Mouse (Mus musculus) layer of hippocampus, adult 18-20 months (tissue): ENCODE results near the gene Srgap3. TPM values are rescaled to one million over a fixed set of nuclear protein-coding genes. Genes with fewer than 3 reads are reported as not detected.

Experiments
- DNase-seq, 2 experiments: peaks; one replicate each; pipeline ENCODE4 v3.0.0; 2022; ENCODE audit warnings: low spot score in 2 of 2
- total RNA-seq, 2 experiments: library from RNA; stranded (reverse); gene quantifications; 2 replicates each; pipeline ENCODE4 v1.2.3; 2021

The Srgap3 gene
- total RNA-seq, 2 experiments from 2014 or later: 276 to 280 TPM

DNA sequence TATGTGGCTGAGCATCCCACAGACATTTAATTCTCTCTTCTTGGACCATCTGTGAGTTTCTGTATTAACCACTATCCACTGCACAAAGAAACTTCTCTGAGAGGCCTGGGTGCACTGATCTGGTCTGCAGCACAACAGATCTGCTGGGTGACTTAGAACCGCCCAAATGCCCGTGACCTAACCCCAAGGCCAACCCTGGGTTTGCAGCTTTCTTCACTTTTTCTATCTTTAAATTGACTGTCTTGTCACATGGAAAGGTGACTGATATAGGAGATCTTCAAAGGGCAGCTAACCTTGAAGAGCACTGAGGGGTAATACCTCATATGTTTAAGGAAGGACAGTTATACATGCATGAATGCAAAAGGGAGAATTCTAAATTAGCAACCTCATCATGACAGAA is 30.8 kb downstream of the Srgap3 start:
- no peak for DNase-seq

DNA sequence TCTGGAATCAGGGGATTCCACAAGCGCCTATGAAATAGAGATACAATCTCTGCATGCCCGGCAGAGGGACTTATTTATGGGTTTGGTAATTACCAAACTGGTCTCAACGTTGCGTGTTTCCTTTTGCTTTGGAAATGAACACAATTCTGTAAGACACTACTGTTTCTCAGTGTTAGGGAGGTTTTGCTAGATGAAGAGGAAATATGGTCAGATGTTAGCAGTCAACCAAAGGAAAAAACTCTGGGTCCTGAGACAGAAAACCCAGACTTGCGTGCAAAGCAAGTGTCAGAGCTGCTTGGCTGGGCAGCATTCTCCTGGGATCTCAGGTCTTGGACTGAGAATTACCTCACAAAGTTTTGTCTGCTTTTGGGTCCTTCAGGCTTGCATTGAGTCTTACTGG is 34.5 kb downstream of the Srgap3 start:
- no peak for DNase-seq

DNA sequence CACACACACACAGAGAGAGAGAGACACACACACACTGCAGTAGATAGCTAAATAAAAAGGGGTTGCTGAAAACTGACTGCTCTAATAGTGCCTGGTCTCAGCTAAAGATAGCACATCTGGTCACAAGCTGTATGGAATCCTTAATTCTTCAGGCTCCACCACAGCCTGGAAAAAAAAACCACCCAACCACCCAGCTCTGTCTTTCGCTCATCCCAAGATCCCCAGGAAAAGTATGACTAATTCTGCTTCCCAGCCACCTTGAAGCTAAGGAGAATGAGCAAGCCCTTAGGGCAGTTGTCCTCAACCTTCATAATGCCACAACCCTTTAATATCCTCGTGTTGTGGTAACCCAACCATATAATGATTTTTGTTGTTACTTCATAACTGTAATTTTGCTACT is 37.4 kb downstream of the Srgap3 start:
- no peak for DNase-seq

DNA sequence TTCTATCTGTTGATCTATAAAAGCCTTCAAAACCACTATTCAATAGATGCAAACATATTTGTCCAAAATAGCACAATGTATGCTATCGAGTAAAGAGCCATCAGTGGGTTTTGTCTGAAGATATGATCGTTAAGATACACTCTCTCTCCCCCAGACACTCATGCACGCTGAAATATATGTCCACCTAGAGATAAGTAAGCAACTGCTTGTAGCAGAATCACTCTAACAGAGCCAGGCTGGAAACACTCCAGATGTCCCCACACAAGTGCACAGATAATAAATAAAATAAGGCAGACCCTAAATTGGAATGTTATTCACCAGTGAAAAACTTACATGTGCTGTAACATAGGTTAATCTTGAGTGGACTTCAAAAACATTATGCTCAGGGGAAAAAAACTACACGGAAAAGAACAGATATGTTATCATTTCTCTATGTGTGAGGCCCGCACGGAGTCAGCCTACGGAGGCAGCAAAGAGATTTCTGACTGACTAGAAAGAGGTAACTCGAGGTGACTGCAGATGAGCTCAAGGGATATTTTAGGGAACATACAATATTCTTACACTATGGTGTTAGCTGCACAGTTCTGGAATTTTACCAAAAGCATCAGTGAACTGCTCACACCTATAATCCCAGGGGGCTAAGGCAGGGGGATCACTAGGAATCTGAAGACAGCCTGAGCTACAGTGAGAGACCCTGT is 39.0 kb downstream of the Srgap3 start:
- no peak for DNase-seq

DNA sequence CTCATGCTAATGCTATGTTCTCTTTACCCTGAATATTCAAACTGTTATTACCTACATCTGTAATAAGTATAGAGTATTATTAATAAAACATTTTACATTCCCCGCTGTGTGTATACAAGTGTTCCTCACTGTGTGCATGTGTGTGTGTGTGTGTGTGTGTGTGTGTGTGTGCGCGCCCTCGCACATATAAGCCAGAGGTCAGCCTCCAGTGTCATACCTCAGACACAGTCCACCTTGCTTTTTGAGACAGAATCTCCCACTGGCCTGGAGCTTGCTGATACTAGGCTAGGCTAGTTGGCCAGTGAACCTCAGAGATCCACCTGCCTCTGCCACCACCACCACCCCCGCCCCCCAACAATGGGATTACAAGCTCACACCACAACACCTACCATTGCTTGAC is 43.3 kb downstream of the Srgap3 start:
- DNase-seq: no peak

DNA sequence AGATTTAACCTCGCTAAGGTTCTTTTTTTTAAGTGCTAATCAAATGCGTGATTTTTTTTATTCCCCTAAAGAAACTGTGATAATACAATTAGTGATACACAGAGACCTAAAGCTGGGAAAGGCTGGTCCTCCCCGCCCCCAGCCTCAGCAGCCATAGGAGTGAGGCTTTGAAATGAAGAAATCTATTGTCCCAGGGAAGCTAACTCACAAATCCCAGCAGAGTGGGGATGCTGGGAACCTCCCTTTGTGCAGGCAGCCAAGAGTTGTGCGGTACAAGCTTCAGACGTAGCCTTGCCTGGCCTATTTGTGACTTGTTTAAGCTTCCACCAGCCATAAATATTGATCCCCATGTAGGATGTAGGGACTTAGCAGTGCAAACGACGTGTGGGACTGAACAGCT is 43.8 kb downstream of the Srgap3 start:
- DNase-seq: no peak

DNA sequence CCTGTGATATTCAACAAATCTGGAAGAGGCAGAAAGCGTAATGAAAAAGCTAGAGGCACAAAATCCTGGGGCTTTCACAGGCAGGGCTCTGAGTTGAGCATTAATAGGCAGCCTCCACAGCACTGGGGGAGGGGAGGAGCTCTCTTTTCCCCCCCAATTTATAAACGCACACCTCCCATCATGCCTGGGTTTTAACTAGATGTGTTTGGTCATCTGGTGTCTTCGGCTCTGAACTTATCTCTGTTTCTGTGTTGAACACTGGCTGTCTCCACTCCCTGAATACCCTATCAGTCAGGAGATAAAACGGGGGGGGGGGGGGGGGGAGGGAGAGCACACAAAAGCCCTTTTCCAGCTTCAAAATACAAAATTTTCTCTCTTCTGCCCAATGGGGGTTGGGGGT is 44.3 kb downstream of the Srgap3 start:
- no peak for DNase-seq

DNA sequence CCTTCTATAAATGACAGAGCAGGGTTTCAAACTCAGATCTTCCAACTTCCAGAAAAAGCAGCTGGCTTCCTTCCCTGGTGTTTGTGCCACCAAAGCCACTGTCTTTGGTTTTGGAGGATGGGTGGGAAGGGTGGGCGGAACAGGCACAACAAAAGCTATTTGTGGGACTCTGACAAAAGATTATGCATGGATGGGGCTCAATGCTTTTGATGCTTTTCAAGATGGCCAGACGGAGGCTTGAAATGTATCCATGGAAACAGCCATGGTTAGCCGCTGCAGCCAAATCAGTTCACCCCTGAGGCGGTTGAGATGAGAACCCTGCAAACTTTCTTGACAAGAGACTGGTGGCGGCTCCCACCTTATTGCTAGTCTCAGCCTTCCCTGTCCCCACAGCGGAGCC is 46.8 kb downstream of the Srgap3 start:
- DNase-seq: no peak

DNA sequence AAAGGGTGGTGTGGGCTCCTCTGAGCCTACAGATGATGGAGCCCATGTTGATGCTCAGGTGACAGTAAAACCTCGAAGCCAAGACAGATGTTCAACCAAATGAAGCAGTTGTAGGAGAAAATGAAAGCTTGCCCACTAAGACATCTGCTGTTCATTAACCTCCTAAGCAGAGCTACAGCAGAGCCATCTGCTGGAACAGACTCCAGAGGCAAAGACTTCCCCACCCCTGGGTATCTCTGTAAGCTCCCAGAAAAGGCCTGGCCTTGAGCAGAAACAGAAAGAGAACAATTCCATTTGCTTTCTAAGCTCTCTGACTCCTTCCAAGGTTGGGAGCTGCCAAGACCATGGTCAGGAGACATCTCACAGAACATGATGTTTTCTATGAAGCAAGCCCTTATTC is 47.4 kb downstream of the Srgap3 start:
- no peak for DNase-seq

DNA sequence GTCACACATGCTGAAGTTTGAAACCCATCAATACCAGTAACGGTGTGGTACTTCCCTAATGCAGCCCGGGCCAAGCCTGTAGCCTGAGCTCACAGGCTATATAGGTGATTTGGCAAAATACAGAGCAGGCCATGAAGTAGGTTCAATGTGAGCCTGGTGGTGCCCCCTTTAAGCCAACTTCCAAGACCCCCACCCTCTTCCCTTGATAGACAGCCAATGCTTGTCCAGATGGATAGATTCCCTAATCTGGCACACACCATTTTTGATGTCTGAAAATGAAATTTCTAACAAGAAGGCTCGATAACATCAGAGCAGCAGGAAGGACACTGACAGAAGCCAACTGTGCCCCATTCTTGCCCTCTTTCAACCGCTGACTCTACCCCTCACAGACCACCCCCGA is 47.8 kb downstream of the Srgap3 start:
- DNase-seq: no peak

DNA sequence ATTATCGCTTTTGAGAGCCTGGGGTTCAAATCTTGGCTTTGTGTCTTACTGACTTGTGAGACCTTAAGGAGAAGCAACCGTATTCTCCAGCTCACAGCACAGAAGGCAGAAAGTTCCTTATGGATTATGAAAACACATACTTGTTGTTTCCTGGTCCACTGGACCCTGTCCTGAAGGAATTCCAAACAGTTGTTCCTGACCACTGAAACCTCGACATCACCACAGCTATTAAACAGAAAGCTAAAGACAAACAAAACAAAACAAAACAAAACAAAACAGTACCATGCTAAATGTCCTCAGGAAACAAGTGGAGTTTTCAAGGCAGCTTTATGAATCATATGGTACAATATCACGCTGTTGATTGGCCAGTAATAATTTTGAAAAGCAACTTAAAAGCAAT is 48.6 kb downstream of the Srgap3 start:
- no peak for DNase-seq

DNA sequence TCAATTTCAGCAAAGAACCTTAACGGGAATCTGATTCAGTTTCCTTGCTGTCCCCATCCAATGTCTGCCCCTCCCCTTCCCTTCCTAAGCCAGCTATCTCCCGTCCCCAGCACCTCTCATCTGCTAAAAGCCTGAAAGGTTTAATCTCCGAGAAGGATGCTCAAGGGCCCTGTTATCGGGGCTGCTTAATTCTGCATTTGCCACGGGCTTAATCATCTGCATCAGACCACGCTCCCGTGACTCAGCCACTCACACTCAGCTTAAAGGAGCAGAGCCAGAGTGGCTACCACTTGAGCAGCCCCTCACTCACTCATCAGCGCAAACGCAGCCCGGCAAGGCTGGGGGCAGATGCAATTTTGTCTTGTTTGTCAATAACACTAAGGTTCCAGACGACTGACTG is 50.7 kb downstream of the Srgap3 start:
- DNase-seq: no peak

DNA sequence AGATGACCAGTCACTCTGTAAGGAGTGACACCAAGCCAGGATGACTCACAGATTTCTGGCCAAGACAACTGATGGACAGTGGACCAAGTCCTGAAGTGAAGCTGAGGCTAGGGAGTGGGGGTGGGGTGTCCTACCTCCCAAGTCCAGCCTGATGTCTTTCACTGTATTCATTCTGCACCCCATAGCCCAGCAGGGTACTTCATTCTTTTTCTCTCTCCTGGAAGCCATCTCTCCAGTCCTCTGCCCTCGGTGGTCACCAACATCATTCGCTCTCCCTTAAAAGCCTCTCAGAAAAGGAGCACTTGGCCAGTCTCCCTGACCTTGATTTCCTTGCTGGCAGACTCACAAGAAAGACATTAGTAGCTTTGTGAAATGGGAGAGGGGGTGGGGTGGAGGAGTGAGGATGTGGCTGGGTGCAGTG is 56.7 kb downstream of the Srgap3 start:
- DNase-seq: no peak

DNA sequence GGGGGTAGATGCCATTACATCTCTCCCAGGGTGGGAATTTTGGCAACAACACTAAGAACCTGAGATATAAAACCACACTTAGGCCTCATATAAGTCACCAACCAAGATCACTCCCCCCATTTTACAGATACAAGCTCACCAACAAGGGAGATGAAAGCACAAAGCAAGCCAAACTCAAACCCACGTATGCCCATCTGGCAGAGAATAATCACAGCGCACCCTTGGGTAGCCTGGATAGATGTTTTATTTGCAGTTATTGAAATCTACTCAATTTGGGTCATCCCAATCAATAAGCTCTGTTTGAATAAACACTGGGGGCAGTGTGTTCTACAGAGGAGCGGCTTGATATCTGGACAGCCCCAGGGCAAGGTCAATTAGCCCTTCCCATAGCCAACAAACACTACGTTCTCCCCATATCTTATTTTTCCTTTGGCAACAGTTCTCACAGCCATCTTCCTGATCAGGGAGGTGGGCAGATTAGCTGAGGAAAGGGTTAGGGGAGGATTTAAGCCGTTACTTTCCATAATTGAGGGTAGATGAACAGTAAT is 63.4 kb downstream of the Srgap3 start:
- DNase-seq: peak; percentile 58 to 83

DNA sequence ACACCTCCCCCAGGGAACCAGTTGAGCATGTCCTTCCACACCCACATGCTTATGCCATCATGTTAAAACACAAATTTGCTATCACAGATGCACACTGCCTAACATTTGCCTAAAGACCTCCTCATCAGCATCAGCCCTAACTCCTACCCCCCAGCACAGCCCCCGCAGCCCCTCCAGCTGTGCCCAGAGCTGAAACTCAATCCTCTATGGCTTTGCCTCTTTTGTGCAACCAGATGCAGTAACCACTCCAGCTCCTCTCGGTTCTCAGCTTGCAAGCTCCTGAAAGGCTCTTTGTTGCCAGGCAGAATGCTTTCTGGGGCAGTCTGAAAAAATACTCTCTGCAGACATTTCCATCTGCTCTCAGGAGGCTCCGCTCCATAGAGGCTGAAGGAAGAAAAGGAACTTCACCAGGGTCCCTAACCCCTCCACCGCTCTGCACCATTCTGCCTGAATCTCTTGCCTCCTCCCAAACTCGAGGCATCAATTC is 67.0 kb downstream of the Srgap3 start:
- DNase-seq: peak; percentile 66 to 75

DNA sequence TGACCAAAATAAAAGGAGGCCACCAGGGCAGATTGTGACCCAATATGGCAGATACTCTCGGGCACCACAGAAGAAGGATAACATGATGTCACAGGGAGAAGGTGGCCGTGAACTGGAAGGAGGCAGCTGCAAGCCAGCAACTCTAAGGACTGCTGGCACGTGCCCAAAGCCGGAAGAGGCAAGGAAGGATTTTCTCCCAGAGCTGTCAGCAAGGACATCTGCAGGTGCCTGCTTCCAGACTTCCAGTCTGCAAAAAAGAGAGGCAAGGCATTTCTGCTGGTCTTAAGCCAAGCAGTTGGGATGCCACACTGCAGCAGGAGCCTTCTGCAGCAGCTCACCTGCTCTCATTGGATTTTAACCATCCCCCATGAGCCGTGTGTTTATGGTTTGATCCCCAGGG is 67.9 kb downstream of the Srgap3 start:
- DNase-seq: no peak

DNA sequence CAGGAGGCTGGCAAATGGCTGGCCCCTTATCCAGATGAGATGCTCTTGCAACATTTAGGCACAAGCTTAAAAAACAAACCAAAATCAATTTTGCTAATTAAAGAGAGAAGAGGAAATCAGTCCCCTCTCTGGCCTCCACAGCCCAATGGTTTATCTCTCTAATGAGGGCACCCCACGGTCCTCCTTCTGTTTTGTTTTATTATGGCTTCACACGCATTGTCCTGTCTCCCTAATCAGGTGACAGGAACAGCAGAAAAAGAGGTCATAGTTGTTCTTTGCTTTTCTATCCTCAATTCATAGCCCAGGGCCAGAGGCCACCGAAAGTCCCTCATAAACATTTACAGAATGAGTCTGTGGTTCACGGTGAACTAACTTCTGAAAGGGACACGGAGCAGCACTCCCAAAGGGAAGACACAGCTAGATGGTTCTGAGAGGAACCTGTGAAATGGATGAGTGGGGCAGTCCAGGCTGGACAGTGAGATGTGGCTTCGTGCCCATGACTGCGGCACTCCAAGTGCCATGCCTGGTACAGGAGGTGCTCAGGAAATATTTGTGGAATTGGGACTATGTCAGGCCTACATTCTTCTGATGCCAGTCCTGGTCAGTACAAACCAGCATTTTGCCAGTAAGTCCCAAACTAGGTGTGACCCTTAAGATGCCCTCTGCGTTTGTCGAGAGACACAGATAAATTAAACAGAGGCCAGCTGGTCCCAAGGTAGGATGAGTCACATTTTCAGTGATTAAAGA is 73.8 kb downstream of the Srgap3 start:
- no peak for DNase-seq

DNA sequence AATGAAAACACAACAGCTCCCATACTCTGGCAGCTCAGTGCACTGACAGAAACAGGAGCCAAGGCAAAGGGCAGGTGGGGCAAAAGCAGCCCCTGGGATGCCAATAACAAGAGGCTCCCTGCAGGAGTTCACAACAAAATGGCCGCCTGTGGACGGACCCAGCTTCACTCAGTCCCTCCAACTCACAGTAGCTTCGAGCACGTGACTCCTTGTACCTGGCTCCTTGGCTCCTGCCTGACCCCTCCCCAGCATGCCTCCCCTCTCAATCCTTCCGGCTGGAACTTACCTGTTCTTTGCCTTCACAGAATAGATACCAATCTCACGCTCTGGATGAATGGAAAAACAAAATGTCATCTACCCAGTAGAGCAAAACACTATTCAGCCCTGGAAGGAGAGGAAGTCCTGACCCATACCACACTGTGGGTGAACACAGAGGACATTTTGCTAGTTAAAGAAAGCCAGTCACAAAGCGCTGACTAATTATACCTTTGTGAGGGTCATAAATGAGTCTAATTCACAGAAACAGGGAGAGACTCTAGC is 75.8 kb downstream of the Srgap3 start:
- DNase-seq: no peak

DNA sequence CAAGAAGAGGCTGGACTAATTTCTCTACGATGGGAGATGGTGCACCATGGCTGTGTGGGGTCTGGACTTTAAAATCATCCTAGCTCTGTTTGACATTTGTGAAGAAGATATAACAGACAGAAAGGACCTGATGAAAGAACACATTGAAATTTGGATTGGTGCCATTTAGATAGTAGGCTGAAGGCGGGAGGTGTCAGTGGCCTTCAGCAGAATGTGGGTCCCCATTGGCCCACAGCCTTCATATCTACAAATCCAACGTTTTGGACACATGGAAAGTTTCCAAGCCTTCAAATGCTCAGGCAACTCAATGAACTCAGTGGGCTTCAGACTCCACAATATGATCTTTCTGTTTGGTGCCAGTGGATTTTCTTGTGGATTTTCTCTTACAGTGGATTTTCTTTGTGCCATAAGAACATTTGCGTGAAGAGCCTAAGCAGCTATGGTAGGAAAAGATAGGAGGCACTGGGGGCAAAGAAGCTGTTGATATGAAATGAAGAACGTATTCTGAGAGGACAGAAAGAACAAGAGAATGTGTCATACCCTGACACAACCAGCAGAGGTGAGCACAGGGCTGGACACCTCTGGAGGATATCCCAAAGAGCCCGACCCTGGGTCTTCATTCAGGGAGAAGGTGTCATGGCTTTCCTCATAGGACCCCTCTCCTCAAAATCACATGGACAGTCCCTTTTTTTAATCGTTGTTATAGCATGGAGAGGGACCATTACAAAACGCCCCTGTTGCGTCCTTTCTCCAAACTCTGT is 78.7 kb downstream of the Srgap3 start:
- no peak for DNase-seq

DNA sequence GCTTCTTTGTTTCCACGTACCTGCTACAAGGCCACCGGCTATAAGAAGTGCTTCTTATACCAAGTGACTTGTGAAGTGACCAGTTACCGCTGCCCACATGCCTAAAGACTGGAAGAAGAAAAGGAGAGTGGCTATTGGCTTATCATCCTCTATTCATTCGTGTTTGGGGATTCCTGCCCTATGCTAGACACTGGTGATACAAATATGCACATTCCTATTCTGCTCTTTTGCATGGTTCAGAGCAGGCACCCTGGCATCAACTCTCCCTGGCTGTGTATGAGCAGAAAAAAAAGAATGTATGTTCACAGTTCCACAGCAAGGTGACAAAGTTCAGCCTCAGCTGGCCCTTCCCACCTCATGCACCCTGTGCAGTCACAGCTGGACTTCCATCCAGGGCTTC is 81.0 kb downstream of the Srgap3 start:
- no peak for DNase-seq

DNA sequence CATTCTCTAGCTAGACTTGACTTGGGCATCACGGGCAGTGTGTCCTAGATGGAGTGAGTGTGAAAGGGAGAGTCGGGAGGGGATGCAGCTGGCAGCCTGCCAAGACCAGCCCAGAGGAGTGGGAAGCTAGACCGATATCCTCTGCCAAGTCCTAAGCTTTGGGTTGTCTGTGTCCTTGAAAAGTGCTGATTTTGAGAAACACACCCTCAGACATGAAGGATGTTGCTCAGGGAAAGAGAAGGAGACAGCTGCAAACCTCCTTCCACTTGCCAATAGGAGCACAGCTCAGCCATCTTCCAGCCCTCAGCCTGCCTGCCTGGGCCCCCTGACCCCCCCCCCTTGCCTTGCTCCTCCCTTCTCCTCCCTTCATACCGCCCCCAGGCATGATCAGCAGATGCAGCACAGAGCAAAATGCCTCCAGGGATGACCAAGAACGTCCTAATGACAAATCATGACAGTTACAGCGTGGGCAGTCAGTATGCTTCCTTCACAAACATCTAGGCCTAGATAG is 82.0 kb downstream of the Srgap3 start:
- DNase-seq: peak; percentile 32 to 64
